Mouse (Mus musculus) adrenal gland, postnatal 14 days (tissue): ENCODE results near the gene Acot4. TPM values are rescaled to one million over a fixed set of nuclear protein-coding genes. Genes with fewer than 3 reads are reported as not detected.
"Not testable (repeated sequence)": the region's sequence is repeated elsewhere in the genome, so short reads cannot be mapped to it uniquely, and the experiment has no call there.

Source experiments
- DNase-seq: peaks from one replicate; pipeline ENCODE4 v3.0.0; 2021; ENCODE audit warnings: mixed read lengths
- total RNA-seq: library from RNA; stranded (reverse); gene quantifications from 2 replicates; pipeline ENCODE4 v1.2.3, GENCODE M21; 2021

The Acot4 gene
- total RNA-seq, 1 experiment from 2014 or later: 3.0 TPM

DNA sequence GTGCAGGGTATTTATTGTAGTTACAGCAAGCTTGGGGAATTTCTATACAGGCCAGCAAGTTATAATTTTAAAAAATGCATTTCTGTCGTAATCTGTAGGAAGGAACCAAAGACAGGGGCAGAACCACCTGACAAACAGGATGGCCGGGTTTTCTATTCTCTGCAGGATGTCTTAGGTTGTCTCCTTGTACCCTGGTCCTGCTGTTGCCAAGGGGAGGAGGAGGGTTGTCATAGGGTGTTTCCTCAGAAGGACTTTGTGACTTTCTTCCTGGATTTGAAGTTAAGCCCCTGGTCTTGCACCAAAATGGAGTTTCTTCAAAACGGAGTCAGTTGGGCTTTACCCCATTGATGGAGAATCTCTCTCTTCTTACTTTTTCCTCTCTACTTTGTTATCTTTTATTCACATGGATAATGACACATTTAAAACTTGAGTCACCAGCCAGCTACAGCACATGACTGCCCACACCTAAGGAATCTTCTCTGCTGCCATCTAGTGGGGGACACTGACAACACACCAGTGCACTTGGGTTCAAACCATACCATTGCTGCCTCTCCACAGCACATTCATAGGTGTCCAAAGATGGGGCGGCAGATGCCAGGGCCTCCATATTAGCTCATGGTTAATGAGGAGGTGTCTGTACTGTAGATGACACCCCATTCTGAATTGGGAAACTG, 7.4 kb upstream of the Acot4 start:
- DNase-seq: peak; percentile 87

DNA sequence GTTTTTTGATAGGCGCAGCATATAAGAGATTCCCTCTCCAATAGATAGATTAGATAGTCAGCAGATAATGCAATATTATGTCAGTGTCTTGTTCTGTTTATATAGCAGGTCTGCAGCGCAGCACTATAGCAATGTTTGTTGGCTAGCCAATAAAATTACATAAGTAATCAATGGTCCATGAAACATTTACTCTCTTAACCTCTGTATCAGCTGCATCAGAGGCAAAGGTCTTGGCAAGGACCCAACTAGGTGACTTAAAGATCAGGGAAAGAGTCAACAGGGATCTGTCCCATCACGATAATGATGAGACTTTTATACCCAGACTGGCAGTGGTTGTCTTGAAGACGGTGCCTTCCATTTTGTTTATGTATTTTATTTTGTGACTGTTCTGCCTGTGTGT, 5.3 kb upstream of the Acot4 start:
- no peak for DNase-seq

DNA sequence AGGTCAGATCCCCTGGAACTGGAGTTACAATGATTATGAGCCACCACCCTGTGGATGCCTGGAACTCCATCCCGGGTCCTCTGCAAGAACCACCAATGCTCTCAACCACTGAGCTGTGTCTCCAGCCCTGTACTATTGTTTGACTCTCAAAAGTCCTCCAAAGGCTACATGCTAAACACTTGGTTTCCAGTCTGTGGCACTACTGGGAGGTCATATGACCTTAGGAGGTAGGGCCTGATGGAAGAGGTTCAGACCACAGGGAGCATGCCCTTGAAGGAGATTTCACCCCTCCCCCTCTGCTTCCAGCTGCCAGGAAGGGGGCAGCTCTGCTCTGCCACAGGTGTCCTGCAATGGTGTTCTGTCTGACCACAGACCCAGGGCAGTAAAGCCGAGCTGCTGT, 4.9 kb upstream of the Acot4 start:
- DNase-seq: not testable (repeated sequence)

DNA sequence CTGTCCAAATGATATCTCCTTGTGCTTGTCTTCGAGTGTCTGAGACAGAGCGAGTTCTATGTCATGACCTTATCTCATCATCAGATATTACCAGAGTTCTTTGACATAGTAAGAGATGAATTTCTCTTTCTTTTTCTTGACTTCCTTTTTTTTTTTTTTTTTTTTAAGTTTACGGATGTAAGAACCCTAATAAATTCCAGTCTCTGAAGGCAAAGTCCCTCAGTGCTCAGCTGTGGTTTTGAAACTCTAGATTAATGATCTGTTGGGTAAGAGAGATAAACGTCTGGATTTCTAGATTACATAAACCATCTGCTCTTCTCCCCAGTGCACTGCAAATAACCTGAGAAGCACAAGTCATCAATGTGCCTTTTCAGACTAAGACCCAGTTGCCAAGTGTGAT, 4.1 kb upstream of the Acot4 start:
- no peak for DNase-seq

DNA sequence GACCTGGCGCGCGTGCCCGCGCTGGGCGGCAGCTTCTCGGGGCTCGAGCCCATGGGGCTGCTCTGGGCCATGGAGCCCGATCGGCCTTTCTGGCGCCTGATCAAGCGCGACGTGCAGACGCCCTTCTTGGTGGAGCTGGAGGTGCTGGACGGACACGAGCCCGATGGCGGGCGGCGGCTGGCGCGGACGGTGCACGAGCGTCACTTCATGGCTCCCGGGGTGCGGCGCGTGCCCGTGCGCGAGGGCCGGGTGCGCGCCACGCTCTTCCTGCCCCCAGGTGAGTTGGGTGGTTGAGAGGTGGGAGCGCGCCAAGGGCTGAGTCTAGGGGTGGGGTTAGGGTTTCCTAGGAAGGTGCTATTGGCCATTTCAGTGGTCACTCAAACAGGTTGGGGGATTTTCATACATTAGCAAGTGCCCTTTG, 522 bp downstream of the Acot4 start, which contains the start of gene Gm49366:
Gene Gm49366 (plus strand): TSS at position 245 of the 421 bp plus-strand sequence.
- peak; percentile 64 for DNase-seq

DNA sequence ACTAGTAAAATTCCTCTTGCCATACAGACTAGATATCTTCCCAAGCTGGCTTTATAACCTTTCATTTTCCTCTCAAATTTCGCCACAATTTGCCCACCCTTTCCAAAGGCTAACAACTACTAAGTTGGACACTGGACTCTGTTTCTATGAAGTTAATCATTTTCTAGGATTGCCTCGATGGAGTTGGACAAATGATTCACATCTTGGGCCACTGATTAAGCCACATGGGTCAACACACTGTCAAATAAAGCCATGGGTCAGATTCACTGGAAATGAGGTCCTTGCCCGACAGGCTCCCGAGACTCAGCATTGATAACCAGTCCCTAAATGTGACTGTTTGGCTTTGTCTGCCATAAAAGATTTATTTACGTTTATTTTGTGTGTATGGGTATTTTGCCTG, 4.1 kb downstream of the Acot4 start:
- DNase-seq: no peak

DNA sequence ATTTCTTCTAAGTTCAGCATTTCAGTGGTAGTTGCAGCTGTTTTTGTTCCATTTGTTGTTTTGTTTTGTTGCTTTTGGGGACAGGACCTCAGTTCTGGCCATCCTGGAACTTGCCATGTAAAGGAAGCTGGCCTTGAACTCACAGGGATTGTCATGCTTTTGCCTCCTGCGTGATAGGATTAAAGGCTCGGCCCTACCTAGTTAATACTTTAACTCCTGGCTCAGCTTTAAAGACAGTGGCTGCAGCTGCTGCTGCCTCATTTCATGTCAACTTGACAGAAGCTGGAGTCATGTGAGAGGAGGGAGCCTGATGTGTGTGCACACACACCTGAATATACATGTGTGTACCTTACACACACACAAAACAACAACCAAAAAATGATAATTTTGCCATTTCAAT, 5.9 kb downstream of the Acot4 start:
- no peak for DNase-seq

DNA sequence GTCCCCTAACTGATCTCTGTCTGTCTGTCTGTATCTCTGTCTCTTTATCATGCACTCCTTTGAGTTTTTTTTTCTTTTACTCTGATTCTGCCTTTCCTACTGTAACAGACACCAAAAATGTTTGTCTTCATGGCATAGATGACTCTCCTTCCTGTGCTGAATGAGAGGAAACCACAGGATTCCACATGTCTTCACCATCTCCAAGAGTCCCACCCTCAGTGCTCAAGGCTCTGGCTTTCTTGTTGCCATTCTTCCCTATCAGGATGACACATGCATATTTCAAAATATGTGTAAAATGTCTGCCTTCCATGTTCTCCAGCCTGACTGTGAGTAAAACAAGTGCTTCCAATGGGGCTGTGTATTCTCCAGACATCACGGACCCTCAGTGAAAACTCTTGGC, 8.7 kb downstream of the Acot4 start:
- DNase-seq: no peak

DNA sequence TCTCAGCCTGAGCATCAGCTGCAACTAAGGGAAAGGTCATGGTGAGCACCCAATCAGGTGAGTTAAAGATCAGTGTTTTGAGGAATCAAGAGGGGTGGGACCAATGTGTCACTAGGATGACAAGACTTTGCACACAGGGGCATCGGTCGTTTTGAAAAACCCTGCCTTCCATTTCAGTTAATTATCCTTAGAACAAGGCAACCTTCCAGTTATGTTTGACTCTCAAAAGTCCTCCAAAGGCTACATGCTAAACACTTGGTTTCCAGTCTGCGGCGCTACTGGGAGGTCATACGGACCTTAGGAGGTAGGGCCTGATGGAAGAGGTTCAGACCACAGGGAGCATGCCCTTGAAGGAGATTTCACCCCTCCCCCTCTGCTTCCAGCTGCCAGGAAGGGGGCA, 12.6 kb downstream of the Acot4 start:
- DNase-seq: not testable (repeated sequence)

DNA sequence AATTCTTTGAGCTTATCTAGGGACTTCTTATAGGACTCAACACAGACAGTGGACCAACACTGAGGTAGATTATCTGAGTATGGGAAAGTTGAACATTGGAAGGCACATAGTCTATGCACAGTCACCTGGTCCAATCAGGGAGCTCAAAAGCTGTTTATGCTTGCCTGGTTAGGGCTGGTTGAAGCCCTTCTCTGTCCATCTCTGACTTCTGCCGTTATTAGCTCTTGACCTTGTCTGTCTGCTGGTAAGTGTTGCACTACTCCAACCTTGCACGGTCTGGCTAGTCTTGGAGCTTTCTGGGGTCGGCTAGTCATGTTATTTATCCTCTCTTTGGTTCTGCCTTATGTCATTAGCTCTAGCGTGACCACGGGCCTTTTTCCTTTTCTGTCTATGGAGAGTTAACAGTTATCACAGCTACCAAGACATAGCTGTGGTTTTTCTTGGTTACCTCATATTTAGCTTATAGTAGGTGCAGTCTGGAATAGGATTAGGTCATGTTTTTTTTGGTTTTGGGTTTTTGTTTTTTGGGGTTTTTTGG, 13.8 kb downstream of the Acot4 start, which contains the start of gene Acot3:
Gene Acot3 (plus strand): TSS at position 208 of the 538 bp plus-strand sequence.
- DNase-seq: no peak

DNA sequence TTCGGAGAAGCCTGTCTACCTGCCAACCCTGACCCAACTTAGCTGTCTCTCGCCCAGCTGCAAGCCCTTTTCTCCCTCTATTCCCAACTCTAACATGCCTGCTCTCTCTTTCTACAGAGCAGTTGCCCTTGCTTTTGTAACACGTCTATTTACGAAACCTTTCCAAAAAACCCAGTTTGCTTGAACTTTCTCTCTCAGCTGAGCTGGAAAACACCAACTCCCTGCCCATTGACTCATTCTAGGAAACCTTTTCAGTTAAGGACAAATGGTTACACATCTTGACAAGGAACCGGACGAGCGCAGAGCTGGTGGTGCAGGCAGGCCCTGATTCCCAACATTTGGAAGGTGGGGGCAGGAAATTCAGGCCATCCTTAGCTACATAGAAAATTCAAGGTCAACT, 14.4 kb downstream of the Acot4 start:
- DNase-seq: peak; percentile 17

DNA sequence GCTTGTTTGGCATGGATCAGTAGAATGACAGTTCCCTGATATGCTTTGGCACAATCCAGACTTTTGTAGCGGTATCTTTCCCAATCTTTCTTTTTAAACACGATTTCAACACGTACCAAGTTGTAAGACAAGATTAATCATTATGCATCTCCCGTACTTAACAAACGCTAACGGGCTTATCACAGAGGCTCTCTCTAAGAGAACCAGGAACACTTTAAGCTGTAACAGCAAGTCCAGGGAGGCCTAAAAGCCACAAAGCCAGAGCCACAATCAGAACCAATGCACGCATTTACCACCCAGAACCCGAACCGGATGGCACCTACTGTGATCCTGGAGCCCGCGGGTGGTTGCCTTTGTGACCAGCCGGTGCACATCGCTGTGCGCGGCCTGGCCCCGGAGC, 15.0 kb downstream of the Acot4 start:
- DNase-seq: peak; percentile 28

DNA sequence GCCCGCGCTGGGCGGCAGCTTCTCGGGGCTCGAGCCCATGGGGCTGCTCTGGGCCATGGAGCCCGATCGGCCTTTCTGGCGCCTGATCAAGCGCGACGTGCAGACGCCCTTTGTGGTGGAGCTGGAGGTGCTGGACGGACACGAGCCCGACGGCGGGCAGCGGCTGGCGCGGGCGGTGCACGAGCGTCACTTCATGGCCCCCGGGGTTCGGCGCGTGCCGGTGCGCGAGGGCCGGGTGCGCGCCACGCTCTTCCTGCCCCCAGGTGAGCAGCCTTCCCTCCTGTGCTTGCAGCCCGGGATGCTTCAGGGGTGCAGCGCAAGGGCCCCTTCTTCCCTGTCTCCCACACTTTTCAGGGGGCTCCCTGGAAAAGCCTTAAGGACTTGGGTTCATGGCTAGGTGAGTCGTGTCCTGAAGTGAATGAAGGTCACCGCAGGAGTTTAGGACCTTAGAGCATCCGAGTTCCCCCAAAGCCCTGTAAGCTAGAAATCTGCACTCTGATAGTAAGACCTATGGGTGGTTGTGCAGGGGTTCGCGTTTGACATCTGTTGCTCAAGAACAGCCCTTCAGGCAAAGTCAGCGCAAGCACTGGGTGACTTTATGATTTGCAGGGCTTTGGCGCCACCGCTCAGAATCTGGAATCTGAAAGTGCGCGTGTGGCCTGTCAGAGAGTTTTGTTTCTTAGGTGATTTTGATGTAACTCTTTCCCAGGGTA, 15.7 kb downstream of the Acot4 start:
- DNase-seq: peak; percentile 43

DNA sequence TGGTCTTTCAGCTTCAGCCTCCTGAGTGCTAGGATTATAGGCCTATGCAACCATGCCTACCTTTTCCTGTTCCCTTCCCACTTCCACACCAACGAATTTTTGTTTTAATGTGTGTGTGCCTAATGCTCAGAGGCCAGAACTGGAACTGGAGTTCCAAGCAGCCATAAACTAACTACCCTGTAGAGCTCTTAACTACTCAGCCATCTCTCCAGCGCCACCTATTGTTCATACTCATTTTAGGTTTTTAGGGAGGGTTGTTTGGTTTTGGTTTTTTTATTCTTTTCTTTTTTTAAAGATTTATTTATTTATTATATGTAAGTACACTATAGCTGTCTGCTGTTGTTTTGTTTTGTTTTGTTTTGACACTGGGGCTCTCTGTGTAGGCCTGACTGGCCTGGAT, 22.8 kb downstream of the Acot4 start:
- DNase-seq: peak; percentile 25

DNA sequence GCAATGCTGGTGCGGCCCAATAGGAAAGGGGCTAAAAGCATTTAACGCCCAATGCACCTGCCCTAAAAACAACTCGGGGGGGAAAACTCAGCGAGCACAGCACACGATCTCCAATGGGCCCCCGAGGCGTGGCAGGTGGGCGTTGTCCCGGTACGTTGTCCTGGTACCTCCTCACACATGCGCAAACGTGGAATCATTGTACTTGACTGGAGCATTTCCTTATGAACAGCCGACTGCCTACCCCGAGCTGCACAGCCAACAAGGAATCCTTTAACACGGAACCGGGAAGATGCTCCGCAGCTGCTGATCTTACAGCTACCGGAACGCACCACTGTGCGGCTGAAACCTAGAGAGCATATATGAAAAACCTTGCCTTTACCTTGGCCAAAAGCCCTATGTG, 24.2 kb downstream of the Acot4 start:
- DNase-seq: no peak

DNA sequence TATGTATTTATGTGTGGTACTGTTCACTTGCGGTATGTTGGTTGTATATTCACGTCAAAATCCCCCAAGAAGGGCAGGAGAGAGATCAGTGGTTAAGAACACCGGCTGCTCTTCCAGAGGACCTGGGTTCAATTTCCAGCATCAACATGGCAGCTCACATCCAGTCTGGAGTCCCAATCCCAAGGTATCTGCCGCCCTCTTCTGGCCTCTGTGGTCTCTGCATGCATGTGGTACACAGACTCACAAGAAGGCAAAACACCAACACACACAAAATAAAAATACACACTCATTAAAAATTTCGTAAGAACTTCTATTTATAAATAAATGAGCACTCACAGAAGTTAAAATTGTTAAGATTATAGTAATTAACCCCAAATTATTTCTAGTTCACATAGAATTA, 25.0 kb downstream of the Acot4 start:
- peak; percentile 45 for DNase-seq

DNA sequence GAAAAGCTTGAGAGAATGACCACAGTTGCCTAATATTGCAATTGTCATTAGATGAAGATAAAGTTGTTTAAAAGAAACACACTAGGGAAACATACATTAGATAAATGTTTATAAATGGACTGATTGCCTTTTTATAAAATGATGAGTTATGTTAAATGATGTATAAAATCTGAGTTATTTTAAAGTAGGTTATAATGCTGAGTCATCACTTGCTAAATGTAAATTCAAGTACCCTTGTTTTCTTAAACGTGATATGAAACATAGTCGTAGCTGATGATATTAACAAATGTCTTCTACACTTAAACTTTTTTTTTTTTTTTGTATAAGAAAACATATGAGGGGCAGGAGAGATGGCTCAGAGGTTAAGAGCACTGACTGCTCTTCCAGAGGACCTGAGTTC, 25.7 kb downstream of the Acot4 start:
- no peak for DNase-seq

DNA sequence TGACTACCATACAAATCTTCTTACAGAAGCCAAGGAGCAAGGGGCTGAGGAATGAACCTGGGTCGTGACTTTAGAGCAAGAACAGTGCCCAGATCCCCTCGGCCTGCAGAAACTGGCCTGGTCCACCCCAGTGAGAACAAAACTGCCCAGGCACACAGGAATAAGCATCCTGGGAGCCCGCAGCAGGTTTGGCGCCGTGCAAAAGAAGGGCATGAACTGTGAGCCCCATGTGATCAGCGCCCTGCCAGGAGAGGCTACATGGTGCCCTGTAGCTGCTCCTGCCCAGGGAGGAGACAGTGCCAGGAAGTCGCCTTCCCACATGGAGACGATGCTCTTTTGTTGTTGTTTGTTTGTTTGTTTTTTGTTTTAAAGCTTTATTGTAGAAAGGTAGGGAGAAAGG, 26.4 kb downstream of the Acot4 start:
- DNase-seq: no peak

DNA sequence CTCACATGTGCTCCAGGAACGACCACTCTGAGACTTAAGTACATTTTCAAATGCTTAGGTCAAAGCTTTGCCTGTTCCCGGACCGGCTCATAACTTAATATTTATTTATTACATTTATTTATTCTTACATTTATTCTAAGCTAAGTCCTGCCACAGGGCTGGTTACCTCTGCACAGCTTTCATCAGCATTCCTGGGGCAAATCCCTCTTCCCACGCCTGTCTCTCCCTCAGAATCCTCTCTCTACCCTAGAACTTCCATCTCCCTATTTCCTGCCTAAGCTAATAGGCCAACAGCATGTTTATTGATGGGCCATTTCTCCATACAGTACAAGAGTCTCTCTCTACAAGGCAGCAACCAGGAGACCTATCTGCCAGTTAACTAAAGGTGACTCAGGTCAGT, 29.6 kb downstream of the Acot4 start:
- DNase-seq: no peak

DNA sequence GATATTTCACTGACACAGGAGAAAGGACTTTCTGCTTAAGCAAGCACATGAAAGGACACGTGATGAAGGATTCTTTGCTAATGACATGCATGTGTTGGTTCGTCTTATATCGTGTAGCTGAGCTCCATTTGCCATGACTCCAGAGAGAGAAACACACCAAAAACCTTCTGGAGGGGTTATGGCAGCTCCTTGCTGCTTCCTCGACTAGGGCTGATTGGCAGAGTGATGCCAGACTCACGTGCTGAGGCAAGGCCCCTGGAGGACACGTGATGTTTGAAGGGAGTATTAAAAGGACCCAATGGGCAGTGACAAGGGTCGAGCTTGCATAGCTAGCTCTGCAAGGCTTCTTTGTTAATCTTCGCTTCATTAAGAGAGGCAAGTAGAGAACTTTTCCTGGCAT, 30.1 kb downstream of the Acot4 start:
- DNase-seq: no peak

DNA sequence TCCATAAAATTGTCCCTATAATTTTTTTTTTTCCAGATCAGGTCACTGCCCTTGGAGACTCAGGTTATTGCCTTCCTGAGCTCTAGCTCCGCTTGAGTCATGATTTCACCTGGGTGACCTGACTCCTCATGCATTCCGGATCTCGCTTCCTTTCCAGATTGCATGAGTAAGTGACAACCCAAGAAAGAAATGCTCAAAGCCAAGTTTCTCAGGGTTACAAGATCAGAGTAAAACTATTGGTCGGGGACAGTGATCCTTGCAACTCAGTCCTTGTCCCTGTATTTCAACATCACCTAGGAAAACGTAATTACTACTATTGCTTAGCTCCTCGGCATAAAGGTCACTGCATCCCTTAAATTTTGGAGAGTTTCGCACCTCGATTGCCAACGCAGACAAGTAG, 30.8 kb downstream of the Acot4 start, which contains the start of gene Acot5:
Gene Acot5 (plus strand): TSS at position 340 of the 400 bp plus-strand sequence.
- peak; percentile 12 for DNase-seq

DNA sequence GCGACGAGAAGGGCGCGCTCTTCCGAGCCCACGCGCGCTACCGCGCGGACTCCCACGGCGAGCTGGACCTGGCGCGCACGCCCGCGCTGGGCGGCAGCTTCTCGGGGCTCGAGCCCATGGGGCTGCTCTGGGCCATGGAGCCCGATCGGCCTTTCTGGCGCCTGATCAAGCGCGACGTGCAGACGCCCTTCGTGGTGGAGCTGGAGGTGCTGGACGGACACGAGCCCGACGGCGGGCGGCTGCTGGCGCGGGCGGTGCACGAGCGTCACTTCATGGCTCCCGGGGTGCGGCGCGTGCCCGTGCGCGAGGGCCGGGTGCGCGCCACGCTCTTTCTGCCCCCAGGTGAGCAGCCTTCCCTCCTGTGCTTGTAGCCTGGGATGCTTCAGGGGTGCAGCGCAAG, 31.4 kb downstream of the Acot4 start:
- DNase-seq: peak; percentile 74

DNA sequence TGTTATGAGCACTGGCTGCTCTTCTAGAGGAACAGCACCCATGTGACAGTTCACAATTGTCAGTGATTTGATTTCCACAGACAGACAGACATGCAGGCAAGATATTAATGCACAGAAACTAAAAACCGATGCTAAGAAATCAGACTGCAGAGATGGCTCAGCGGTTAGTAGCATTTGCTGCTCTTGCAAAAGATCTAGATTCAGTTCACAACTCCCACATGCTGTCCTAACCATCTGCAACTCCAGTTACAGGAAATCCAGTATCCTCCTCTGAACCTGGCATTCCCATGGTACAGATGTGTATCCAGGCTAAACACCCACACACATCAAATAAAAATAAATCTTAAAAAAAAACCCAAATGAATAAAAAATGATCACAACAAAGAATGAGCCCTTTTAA, 33.5 kb downstream of the Acot4 start:
- no peak for DNase-seq
